Mouse (Mus musculus): ENCODE results near the gene Avil.

GRCm38 (mm10) chr10:127003806-127004205 lies 3.3 kb downstream of the Avil start:
- TF ChIP-seq CTCF (IDR thresholded peaks at IDR 0.05; ENCODE audit: low read depth) (no peak), EP300 (optimal IDR thresholded peaks at IDR 0.05) (no peak)

All from stomach, postnatal 0 days (tissue).